Mouse (Mus musculus): ENCODE data around the gene Gm10799. TPM values are rescaled to one million over a fixed set of nuclear protein-coding genes. Genes with fewer than 3 reads are reported as not detected.
"Not testable (repeated sequence)": the region's sequence is repeated elsewhere in the genome, so short reads cannot be mapped to it uniquely, and the experiment has no call there.

The Gm10799 gene
- polyA plus RNA-seq, 1 experiment from 2014 or later, result not detected

- no peak overlapping the region for H3K4me3 ChIP-seq (ENCODE audit: low read length)
- H3K9me3 ChIP-seq (ENCODE audit: control insufficient read depth, low read length), result no peaks in the 10 kb centered on the region
- H3K4me2 ChIP-seq (ENCODE audit: low read depth, low read length), result no peak overlapping the region
- no peak overlapping the region for H3K27ac ChIP-seq (ENCODE audit: low read length)
- H3K4me1 ChIP-seq (replicated peaks; ENCODE audit: control insufficient read depth, insufficient read depth, low read length), result no peaks in the 10 kb centered on the region
- no peaks in the 10 kb centered on the region for H3K36me3 ChIP-seq (ENCODE audit: control insufficient read depth, insufficient read depth, low read length)
- H3K9ac ChIP-seq (ENCODE audit: low read length), result no peak overlapping the region
- no peak for ATAC-seq (ENCODE audit: low read depth)
- no peaks in the 10 kb centered on the region for H3K27me3 ChIP-seq (ENCODE audit: control insufficient read depth, insufficient read depth, low read depth, low read length)
Measured at GRCm38 (mm10) chr2:104082474-104082873, 14.1 kb upstream of the Gm10799 start.

GRCm38 (mm10) chr2:104081436-104082050 is 13.2 kb upstream of the Gm10799 start:
- not testable (repeated sequence) for H3K9me3 ChIP-seq (ENCODE audit: control insufficient read depth, low read length); H3K27me3 ChIP-seq (ENCODE audit: control insufficient read depth, insufficient read depth, low read depth, low read length); H3K36me3 ChIP-seq (ENCODE audit: control insufficient read depth, insufficient read depth, low read length); H3K4me1 ChIP-seq (replicated peaks; ENCODE audit: control insufficient read depth, insufficient read depth, low read length); ATAC-seq (ENCODE audit: low read depth); H3K4me3 ChIP-seq (ENCODE audit: low read length); H3K4me2 ChIP-seq (ENCODE audit: low read depth, low read length); H3K9ac ChIP-seq (ENCODE audit: low read length); H3K27ac ChIP-seq (ENCODE audit: low read length)
- WGBS, result no CpG with 5 or more reads among the region's 1 CpGs

GRCm38 (mm10) chr2:104078285-104078684 is 9.9 kb upstream of the Gm10799 start:
- not testable (repeated sequence) for H3K9ac ChIP-seq (ENCODE audit: low read length); H3K4me3 ChIP-seq (ENCODE audit: low read length); H3K27ac ChIP-seq (ENCODE audit: low read length); H3K27me3 ChIP-seq (ENCODE audit: control insufficient read depth, insufficient read depth, low read depth, low read length); H3K36me3 ChIP-seq (ENCODE audit: control insufficient read depth, insufficient read depth, low read length); H3K4me1 ChIP-seq (replicated peaks; ENCODE audit: control insufficient read depth, insufficient read depth, low read length); ATAC-seq (ENCODE audit: low read depth); H3K9me3 ChIP-seq (ENCODE audit: control insufficient read depth, low read length); H3K4me2 ChIP-seq (ENCODE audit: low read depth, low read length)
- 45% methylated on average over 5 of the region's 5 CpGs for WGBS

- peaks cover 10% of the 10 kb centered on the region for H3K4me1 ChIP-seq (replicated peaks; ENCODE audit: control insufficient read depth, insufficient read depth, low read length)
- H3K4me2 ChIP-seq (ENCODE audit: low read depth, low read length), result peak within 1 kb of the TSS; percentile 58
- peak within 1 kb of the TSS; percentile 52 for H3K4me3 ChIP-seq (ENCODE audit: low read length)
- H3K36me3 ChIP-seq (ENCODE audit: control insufficient read depth, insufficient read depth, low read length), result no peaks in the 10 kb centered on the region
- no peaks in the 10 kb centered on the region for H3K9me3 ChIP-seq (ENCODE audit: control insufficient read depth, low read length)
- ATAC-seq (ENCODE audit: low read depth), result peak; percentile 93
- no peaks in the 10 kb centered on the region for H3K27me3 ChIP-seq (ENCODE audit: control insufficient read depth, insufficient read depth, low read depth, low read length)
- peak within 1 kb of the TSS; percentile 59 for H3K9ac ChIP-seq (ENCODE audit: low read length)
- 7% methylated on average over 13 of the region's 13 CpGs for WGBS
- H3K27ac ChIP-seq (ENCODE audit: low read length), result no peak within 1 kb of the TSS
Measured at GRCm38 (mm10) chr2:104069704-104070185, 1.4 kb upstream of the Gm10799 start, which contains the start of gene Cd59b. Cd59b (plus strand) TSS chr2:104069849.

- H3K4me1 ChIP-seq (replicated peaks; ENCODE audit: control insufficient read depth, insufficient read depth, low read length); H3K4me2 ChIP-seq (ENCODE audit: low read depth, low read length); H3K9ac ChIP-seq (ENCODE audit: low read length); H3K27ac ChIP-seq (ENCODE audit: low read length); H3K4me3 ChIP-seq (ENCODE audit: low read length); H3K27me3 ChIP-seq (ENCODE audit: control insufficient read depth, insufficient read depth, low read depth, low read length); H3K36me3 ChIP-seq (ENCODE audit: control insufficient read depth, insufficient read depth, low read length); ATAC-seq (ENCODE audit: low read depth); H3K9me3 ChIP-seq (ENCODE audit: control insufficient read depth, low read length): not testable (repeated sequence)
- WGBS, result 89% methylated on average over 5 of the region's 6 CpGs
Measured at GRCm38 (mm10) chr2:104065526-104065925, 2.8 kb downstream of the Gm10799 start, which contains the start of gene Gm10912. Gm10912 (plus strand) TSS chr2:104065826.

GRCm38 (mm10) chr2:104064152-104064551 is 4.2 kb downstream of the Gm10799 start:
- H3K27me3 ChIP-seq (ENCODE audit: control insufficient read depth, insufficient read depth, low read depth, low read length), result no peaks in the 10 kb centered on the region

GRCm38 (mm10) chr2:104062665-104063064 is 5.7 kb downstream of the Gm10799 start:
- Histone ChIP-seq H3K9me3 (ENCODE audit: control insufficient read depth, low read length) (no peaks in the 10 kb centered on the region), H3K27ac (ENCODE audit: low read length) (no peak overlapping the region), H3K27me3 (ENCODE audit: control insufficient read depth, insufficient read depth, low read depth, low read length) (no peaks in the 10 kb centered on the region), H3K4me1 (replicated peaks; ENCODE audit: control insufficient read depth, insufficient read depth, low read length) (no peaks in the 10 kb centered on the region), H3K36me3 (ENCODE audit: control insufficient read depth, insufficient read depth, low read length) (peaks cover 8% of the 10 kb centered on the region), H3K4me2 (ENCODE audit: low read depth, low read length) (no peak overlapping the region), H3K4me3 (ENCODE audit: low read length) (no peak overlapping the region), H3K9ac (ENCODE audit: low read length) (no peak overlapping the region)
- no peak for ATAC-seq (ENCODE audit: low read depth)

More at GRCm38 (mm10) chr2:104064152-104064551, 4.2 kb downstream of the Gm10799 start:
- H3K36me3 ChIP-seq (ENCODE audit: control insufficient read depth, insufficient read depth, low read length), result peaks cover 8% of the 10 kb centered on the region
- 63% methylated on average over 2 of the region's 2 CpGs for WGBS
- no peaks in the 10 kb centered on the region for H3K4me1 ChIP-seq (replicated peaks; ENCODE audit: control insufficient read depth, insufficient read depth, low read length)
- H3K27ac ChIP-seq (ENCODE audit: low read length), result no peak overlapping the region
- no peak overlapping the region for H3K4me3 ChIP-seq (ENCODE audit: low read length)
- no peak overlapping the region for H3K9ac ChIP-seq (ENCODE audit: low read length)
- H3K9me3 ChIP-seq (ENCODE audit: control insufficient read depth, low read length), result no peaks in the 10 kb centered on the region
- no peak for ATAC-seq (ENCODE audit: low read depth)
- H3K4me2 ChIP-seq (ENCODE audit: low read depth, low read length), result no peak overlapping the region

GRCm38 (mm10) chr2:104060996-104061395 is 7.4 kb downstream of the Gm10799 start:
- Histone ChIP-seq H3K9ac (ENCODE audit: low read length) (no peak overlapping the region), H3K36me3 (ENCODE audit: control insufficient read depth, insufficient read depth, low read length) (peaks cover 8% of the 10 kb centered on the region), H3K4me3 (ENCODE audit: low read length) (no peak overlapping the region), H3K9me3 (ENCODE audit: control insufficient read depth, low read length) (no peaks in the 10 kb centered on the region), H3K27me3 (ENCODE audit: control insufficient read depth, insufficient read depth, low read depth, low read length) (no peaks in the 10 kb centered on the region), H3K4me1 (replicated peaks; ENCODE audit: control insufficient read depth, insufficient read depth, low read length) (no peaks in the 10 kb centered on the region), H3K27ac (ENCODE audit: low read length) (no peak overlapping the region), H3K4me2 (ENCODE audit: low read depth, low read length) (no peak overlapping the region)
- no peak for ATAC-seq (ENCODE audit: low read depth)
- 97% methylated on average over 6 of the region's 6 CpGs for WGBS

GRCm38 (mm10) chr2:104059786-104060185 is 8.6 kb downstream of the Gm10799 start:
- Histone ChIP-seq H3K4me2 (ENCODE audit: low read depth, low read length) (no peak overlapping the region), H3K36me3 (ENCODE audit: control insufficient read depth, insufficient read depth, low read length) (peaks cover 9% of the 10 kb centered on the region), H3K27me3 (ENCODE audit: control insufficient read depth, insufficient read depth, low read depth, low read length) (no peaks in the 10 kb centered on the region), H3K9ac (ENCODE audit: low read length) (no peak overlapping the region), H3K9me3 (ENCODE audit: control insufficient read depth, low read length) (no peaks in the 10 kb centered on the region), H3K4me1 (replicated peaks; ENCODE audit: control insufficient read depth, insufficient read depth, low read length) (no peaks in the 10 kb centered on the region), H3K27ac (ENCODE audit: low read length) (no peak overlapping the region), H3K4me3 (ENCODE audit: low read length) (no peak overlapping the region)
- no peak for ATAC-seq (ENCODE audit: low read depth)
- WGBS, result 44% methylated on average over 10 of the region's 10 CpGs

All from lung, embryonic 16.5 days (tissue).